Mouse (Mus musculus): ENCODE measurements around the gene Hmgcll1. TPM values are rescaled to one million over a fixed set of nuclear protein-coding genes. Genes with fewer than 3 reads are reported as not detected.
"Not testable (repeated sequence)": the region's sequence is repeated elsewhere in the genome, so short reads cannot be mapped to it uniquely, and the experiment has no call there.

Gene Hmgcll1
- total RNA-seq, 2 experiments from 2014 or later: 0.17 to 0.28 TPM

- Histone ChIP-seq H3K4me3 (no peak overlapping the region), H3K27ac (peak overlapping the region; percentile 73)
- no peak for TF ChIP-seq CTCF (IDR thresholded peaks at IDR 0.05)
- peak; percentile 48 for DNase-seq
- intact Hi-C loops (cut with DNase I): loop anchor here (10.0 kb wide), 2 partner anchors 75 to 95 kb away; no protein-coding TSS in a partner anchor
Observed at GRCm38 (mm10) chr9:76099981-76100380, 85.3 kb downstream of the Hmgcll1 start.

GRCm38 (mm10) chr9:76104416-76104815, 89.8 kb downstream of the Hmgcll1 start:
- intact Hi-C loops (cut with DNase I): loop anchor here (10.0 kb wide), 1 partner anchor 100 kb away; no protein-coding TSS in a partner anchor
- H3K4me3 ChIP-seq, DNase-seq, H3K27ac ChIP-seq: not testable (repeated sequence)

- no peak for DNase-seq
- TF ChIP-seq CTCF (IDR thresholded peaks at IDR 0.05): no peak
- intact Hi-C loops (cut with DNase I): loop anchor here (10.0 kb wide), 1 partner anchor 100 kb away; no protein-coding TSS in a partner anchor
- H3K4me3 ChIP-seq: no peak overlapping the region
- H3K27ac ChIP-seq: no peak overlapping the region
Observed at GRCm38 (mm10) chr9:76104846-76105245, 90.2 kb downstream of the Hmgcll1 start.

GRCm38 (mm10) chr9:76122888-76123287, 108.2 kb downstream of the Hmgcll1 start:
- H3K27ac ChIP-seq, H3K4me3 ChIP-seq: not testable (repeated sequence)
- intact Hi-C loops (cut with DNase I): loop anchor here (2.0 kb wide), 1 partner anchor 360 kb away; no protein-coding TSS in a partner anchor
- peak; percentile 50 for DNase-seq
- TF ChIP-seq CTCF (IDR thresholded peaks at IDR 0.05): peak; percentile 60

- intact Hi-C loops (cut with DNase I): no loop called here
- no peak for DNase-seq
- Histone ChIP-seq H3K27ac (no peak overlapping the region), H3K4me3 (no peak overlapping the region)
- TF ChIP-seq CTCF (IDR thresholded peaks at IDR 0.05): no peak
Observed at GRCm38 (mm10) chr9:76124249-76124648, 109.6 kb downstream of the Hmgcll1 start.

DNA sequence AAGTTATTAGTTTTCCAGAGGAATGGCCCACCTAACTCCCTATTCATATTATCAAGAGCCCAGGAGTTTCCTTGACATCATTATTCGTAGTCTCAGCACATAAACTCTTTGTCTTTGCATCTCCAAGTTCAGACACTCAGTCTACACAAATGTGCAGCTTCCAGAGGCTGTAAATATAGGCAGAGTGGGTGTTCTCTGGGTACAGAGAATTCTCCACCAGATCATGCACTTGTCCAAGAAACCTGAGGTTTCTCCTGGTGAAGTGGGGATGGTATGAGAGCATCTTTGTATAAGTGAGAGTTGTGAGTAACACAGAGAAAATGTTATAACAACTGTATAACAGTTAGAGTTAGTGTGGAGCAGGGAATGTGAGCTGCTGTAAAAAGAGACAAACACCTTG, 114.7 kb downstream of the Hmgcll1 start:
- Histone ChIP-seq H3K4me3 (no peak overlapping the region), H3K27ac (no peak overlapping the region)
- DNase-seq: no peak
- no peak for TF ChIP-seq CTCF (IDR thresholded peaks at IDR 0.05)
- intact Hi-C loops (cut with DNase I): no loop called here

GRCm38 (mm10) chr9:76134042-76134441, 119.4 kb downstream of the Hmgcll1 start:
- H3K27ac ChIP-seq: no peak overlapping the region
- no peak overlapping the region for H3K4me3 ChIP-seq
- no peak for DNase-seq
- TF ChIP-seq CTCF (IDR thresholded peaks at IDR 0.05): no peak
- intact Hi-C loops (cut with DNase I): no loop called here

GRCm38 (mm10) chr9:76138378-76139109, 123.9 kb downstream of the Hmgcll1 start:
- no peak overlapping the region for H3K4me3 ChIP-seq
- H3K27ac ChIP-seq: no peak overlapping the region
- no peak for DNase-seq
- no peak for TF ChIP-seq CTCF (IDR thresholded peaks at IDR 0.05)
- intact Hi-C loops (cut with DNase I): no loop called here

DNA sequence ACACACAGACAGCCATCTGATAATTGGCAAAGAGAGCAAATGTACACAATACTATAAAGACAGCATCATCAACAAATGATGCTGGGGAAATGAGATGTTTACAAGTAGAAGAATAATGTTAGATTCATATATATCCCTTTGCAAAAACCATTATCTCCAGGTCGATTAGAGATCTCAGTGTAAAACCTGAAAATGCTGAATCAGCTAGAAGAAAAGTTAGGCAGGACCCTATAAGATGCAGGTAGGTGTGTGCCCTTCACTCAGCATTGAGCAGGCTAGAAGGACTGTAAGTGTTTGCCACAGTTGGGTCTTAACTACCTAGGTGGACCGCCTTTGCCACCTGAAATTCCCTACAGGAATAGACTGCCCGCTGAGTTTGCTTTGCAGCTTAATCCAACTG, 130.9 kb downstream of the Hmgcll1 start:
- Histone ChIP-seq H3K4me3 (no peak overlapping the region), H3K27ac (no peak overlapping the region)
- no peak for TF ChIP-seq CTCF (IDR thresholded peaks at IDR 0.05)
- intact Hi-C loops (cut with DNase I): no loop called here
- no peak for DNase-seq

- no peak for DNase-seq
- Histone ChIP-seq H3K4me3 (no peak overlapping the region), H3K27ac (no peak overlapping the region)
- intact Hi-C loops (cut with DNase I): no loop called here
- no peak for TF ChIP-seq CTCF (IDR thresholded peaks at IDR 0.05)
Observed at GRCm38 (mm10) chr9:76162446-76162845, 147.8 kb downstream of the Hmgcll1 start.

GRCm38 (mm10) chr9:76168355-76168754, 153.7 kb downstream of the Hmgcll1 start:
- no peak overlapping the region for H3K27ac ChIP-seq
- intact Hi-C loops (cut with DNase I): no loop called here
- H3K4me3 ChIP-seq: no peak overlapping the region
- TF ChIP-seq CTCF (IDR thresholded peaks at IDR 0.05): peak; percentile 44
- no peak for DNase-seq

DNA sequence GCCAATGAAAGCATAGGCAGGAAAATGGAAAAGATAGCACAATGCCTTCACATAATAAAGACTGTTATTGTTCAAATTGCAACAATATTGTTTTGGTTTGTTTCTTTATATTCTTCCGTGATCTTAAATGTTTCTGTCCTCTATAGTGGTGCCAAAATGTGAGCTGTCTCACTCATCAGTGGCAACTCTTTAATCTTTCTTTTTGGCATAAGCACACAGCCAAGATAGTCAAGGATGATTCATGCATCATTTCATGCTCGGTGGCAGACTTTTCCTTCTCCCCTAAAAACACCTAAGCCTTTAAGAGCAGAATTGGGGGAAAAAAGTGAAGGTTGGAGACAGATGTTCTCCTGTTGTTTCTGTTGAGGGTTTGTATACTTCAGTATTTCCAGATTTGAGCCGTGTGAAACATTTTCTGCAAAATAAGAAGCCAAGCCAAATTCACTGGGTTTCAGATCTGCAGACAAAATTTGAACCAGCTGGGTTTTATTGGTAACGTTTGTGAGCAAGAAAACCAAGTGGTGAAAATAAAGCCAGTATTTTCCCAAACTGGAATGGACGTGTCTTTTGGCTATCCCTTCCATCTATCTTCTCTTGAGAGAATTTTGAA, 158.1 kb downstream of the Hmgcll1 start:
- no peak overlapping the region for H3K4me3 ChIP-seq
- DNase-seq: no peak
- H3K27ac ChIP-seq: no peak overlapping the region
- no peak for TF ChIP-seq CTCF (IDR thresholded peaks at IDR 0.05)
- intact Hi-C loops (cut with DNase I): no loop called here

DNA sequence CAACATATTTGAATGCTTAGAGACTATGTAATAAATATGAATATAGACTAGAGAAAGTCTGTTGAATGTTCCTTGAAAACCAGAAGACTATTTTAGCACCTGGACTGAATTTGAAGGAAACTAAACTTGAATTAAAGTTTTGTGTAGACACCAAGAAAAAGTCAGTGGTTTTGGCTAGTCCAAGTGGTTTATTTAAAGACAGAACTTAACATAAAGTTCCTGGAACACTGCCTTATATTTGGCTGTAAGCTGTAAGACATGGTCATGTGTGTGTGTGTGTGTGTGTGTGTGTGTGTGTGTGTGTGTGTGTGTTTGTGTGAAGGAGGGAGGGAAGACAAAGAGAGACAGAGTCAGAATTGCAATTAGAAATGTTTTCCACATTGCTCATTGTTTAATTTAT, 164.6 kb downstream of the Hmgcll1 start:
- no peak for TF ChIP-seq CTCF (IDR thresholded peaks at IDR 0.05)
- Histone ChIP-seq H3K27ac (no peak overlapping the region), H3K4me3 (no peak overlapping the region)
- no peak for DNase-seq
- intact Hi-C loops (cut with DNase I): no loop called here

Other genes with a start within 250 kb of the Hmgcll1 start
- gene Bmp5, start 239.5 kb upstream of the Hmgcll1 start, total RNA-seq (2021): 1 to 10 TPM; 1.6 to 3.3 TPM
- gene Gfral, start 198.8 kb downstream of the Hmgcll1 start, total RNA-seq (2021): not detected

Measured in gastrocnemius, adult 2 months (tissue).